Comparison of ENCODE assay signal across 8 mouse cellular contexts in genomic region chr8:84980622-84981358, GRCm38 (mm10). TPM values are rescaled to one million over a fixed set of nuclear protein-coding genes. Genes with fewer than 3 reads are reported as not detected.
DNase-seq lines count a peak whose midpoint lies in the region; ATAC-seq and TF ChIP-seq lines count a peak whose summit lies in the region.

No protein-coding gene starts in this region.

- no peak for TF ChIP-seq CTCF in E14TG2a.4 (conservative IDR thresholded peaks at IDR 0.05; ENCODE audit: low read length)

- H3K9me3 ChIP-seq in E14TG2a.4 (ENCODE audit: low read length) = no peaks in the 10 kb centered on the region
- H3K9me3 ChIP-seq in heart, embryonic 15.5 days (replicated peaks) = no peaks in the 10 kb centered on the region
- H3K9me3 ChIP-seq in stomach, embryonic 14.5 days (ENCODE audit: control insufficient read depth, low read depth, low read length) = no peaks in the 10 kb centered on the region

- H3K27ac ChIP-seq in heart, embryonic 15.5 days = peak overlapping the region; percentile 91
- H3K27ac ChIP-seq in stomach, embryonic 14.5 days (ENCODE audit: low read length) = peak overlapping the region; percentile 89

- H3K4me1 ChIP-seq in E14TG2a.4 (replicated peaks; ENCODE audit: low read depth, low read length) = peaks cover 68% of the 10 kb centered on the region
- H3K4me1 ChIP-seq in heart, embryonic 15.5 days (replicated peaks) = peaks cover 73% of the 10 kb centered on the region
- H3K4me1 ChIP-seq in stomach, embryonic 14.5 days (ENCODE audit: control insufficient read depth, insufficient read depth, low read length) = peaks cover 68% of the 10 kb centered on the region

- DNase-seq in 416B (ENCODE audit: low read depth) = peak; percentile 86
- peak; percentile 70 to 79 for DNase-seq in cerebellum, postnatal 14 days
- DNase-seq in kidney, postnatal 10 days = peak; percentile 96
- peak; percentile 90 for DNase-seq in lung, postnatal 14 days
- DNase-seq in right cerebral cortex, postnatal 36 days (ENCODE audit: low spot score in 2 of 2) = no peak

- H3K27me3 ChIP-seq in E14TG2a.4 (ENCODE audit: insufficient read depth, low read length) = no peaks in the 10 kb centered on the region
- no peaks in the 10 kb centered on the region for H3K27me3 ChIP-seq in heart, embryonic 15.5 days
- H3K27me3 ChIP-seq in stomach, embryonic 14.5 days (ENCODE audit: control insufficient read depth, insufficient read depth, low read length) = no peaks in the 10 kb centered on the region

- H3K4me2 ChIP-seq in heart, embryonic 15.5 days = peak overlapping the region; percentile 97
- H3K4me2 ChIP-seq in stomach, embryonic 14.5 days (replicated peaks; ENCODE audit: low read depth, low read length) = peak overlapping the region; percentile 99

- 25% methylated on average over 11 of the region's 11 CpGs for WGBS in heart, embryonic 15.5 days
- 31% methylated on average over 11 of the region's 11 CpGs for WGBS in stomach, embryonic 14.5 days

- peak overlapping the region; percentile 91 for H3K4me3 ChIP-seq in E14TG2a.4 (replicated peaks; ENCODE audit: low read length)
- H3K4me3 ChIP-seq in heart, embryonic 15.5 days = peak overlapping the region; percentile 66
- H3K4me3 ChIP-seq in stomach, embryonic 14.5 days (ENCODE audit: low read depth, low read length) = peak overlapping the region; percentile 56; the same call in 1 of the 2 replicates

- ATAC-seq in heart, embryonic 15.5 days (replicated peaks; ENCODE audit: insufficient number of reproducible peaks, insufficient read depth, low FRiP score, low read depth) = no peak
- ATAC-seq in stomach, embryonic 14.5 days (ENCODE audit: insufficient number of reproducible peaks, insufficient read depth, low FRiP score, low read depth) = no peak

- no peak overlapping the region for H3K9ac ChIP-seq in heart, embryonic 15.5 days
- H3K9ac ChIP-seq in stomach, embryonic 14.5 days (replicated peaks; ENCODE audit: low read depth, low read length) = peak overlapping the region; percentile 18; the same call in 1 of the 2 replicates

- H3K36me3 ChIP-seq in E14TG2a.4 (ENCODE audit: insufficient read depth, low read length) = peaks cover 13% of the 10 kb centered on the region; the same call in 1 of the 2 replicates
- H3K36me3 ChIP-seq in heart, embryonic 15.5 days = no peaks in the 10 kb centered on the region
- no peaks in the 10 kb centered on the region for H3K36me3 ChIP-seq in stomach, embryonic 14.5 days (ENCODE audit: control insufficient read depth, insufficient read depth, low read length)

RNA-seq across cellular contexts. Expression of gene Junb, which starts 2.3 kb away (rescaled TPM):
- 11.0 and 16.6 TPM in 2 replicates for polyA plus RNA-seq in heart, embryonic 15.5 days (2015; fragmentation: Nextera tagmentation; extraction: Ambion mirVana)
- polyA plus RNA-seq in stomach, embryonic 14.5 days (2014; fragmentation: Nextera tagmentation; extraction: Ambion mirVana) = 16.9 and 23.4 TPM in 2 replicates

RNA-seq across cellular contexts. Expression of gene Hook2, which starts 9.6 kb away (rescaled TPM):
- polyA plus RNA-seq in heart, embryonic 15.5 days (2015; fragmentation: Nextera tagmentation; extraction: Ambion mirVana) = 5.3 and 8.8 TPM in 2 replicates
- 34.5 and 34.6 TPM in 2 replicates for polyA plus RNA-seq in stomach, embryonic 14.5 days (2014; fragmentation: Nextera tagmentation; extraction: Ambion mirVana)

RNA-seq across cellular contexts. Expression of gene Rnaseh2a, which starts 11.2 kb away (rescaled TPM):
- 62.9 and 83.7 TPM in 2 replicates for polyA plus RNA-seq in heart, embryonic 15.5 days (2015; fragmentation: Nextera tagmentation; extraction: Ambion mirVana)
- polyA plus RNA-seq in stomach, embryonic 14.5 days (2014; fragmentation: Nextera tagmentation; extraction: Ambion mirVana) = 114 and 125 TPM in 2 replicates

RNA-seq across cellular contexts. Expression of gene Prdx2, which starts 11.4 kb away (rescaled TPM):
- polyA plus RNA-seq in heart, embryonic 15.5 days (2015; fragmentation: Nextera tagmentation; extraction: Ambion mirVana) = 596 and 644 TPM in 2 replicates
- polyA plus RNA-seq in stomach, embryonic 14.5 days (2014; fragmentation: Nextera tagmentation; extraction: Ambion mirVana) = 799 and 888 TPM in 2 replicates

RNA-seq across cellular contexts. Expression of gene Gm49661, which starts 11.6 kb away (rescaled TPM):
- polyA plus RNA-seq in heart, embryonic 15.5 days (2015; fragmentation: Nextera tagmentation; extraction: Ambion mirVana) = not detected in 2 replicates
- not detected in 2 replicates for polyA plus RNA-seq in stomach, embryonic 14.5 days (2014; fragmentation: Nextera tagmentation; extraction: Ambion mirVana)

Comparison
In these comparisons a context has a peak if more than half of its experiments do, and no peak if none do; other contexts are left out.
1. DNase-seq: peak in 416B (single experiment), cerebellum, postnatal 14 days (2 of 2), kidney, postnatal 10 days (single experiment) and lung, postnatal 14 days (single experiment); none in right cerebral cortex, postnatal 36 days (0 of 2).
2. Peak in every context shown above with its lines, with median percentiles within 50 percentile points of each other: H3K4me3 ChIP-seq.